Mouse (Mus musculus) stomach, embryonic 14.5 days (tissue): ENCODE results near the gene Olfr364-ps1. TPM values are rescaled to one million over a fixed set of nuclear protein-coding genes. Genes with fewer than 3 reads are reported as not detected.

Experiments used
- ATAC-seq: fragments of 200-750 bp; cut with Nextera tagmentation; 2 replicates; pipeline ENCODE4 v1.8.0; 2017; ENCODE audit warnings: low read depth, moderate TSS enrichment; ENCODE audit not compliant: insufficient number of reproducible peaks, insufficient read depth, low FRiP score
- H3K27ac ChIP-seq: fragments of 300-500 bp; sonication (generic); 2 replicates; pipeline ENCODE4 v1.5.1; 2014; ENCODE audit warnings: mild to moderate bottlenecking, low read length, moderate library complexity, mixed read lengths
- H3K27me3 ChIP-seq: fragments of 300-500 bp; sonication (generic); 2 replicates; pipeline ENCODE4 v1.6.1; 2014; ENCODE audit warnings: low read length, control low read depth, mixed read lengths; ENCODE audit not compliant: control insufficient read depth, insufficient read depth
- H3K36me3 ChIP-seq: fragments of 300-500 bp; sonication (generic); 2 replicates; pipeline ENCODE4 v1.6.1; 2014; ENCODE audit warnings: mild to moderate bottlenecking, control low read depth, low read length, moderate library complexity, mixed read lengths; ENCODE audit not compliant: control insufficient read depth, insufficient read depth
- H3K4me1 ChIP-seq: fragments of 300-500 bp; sonication (generic); 2 replicates; pipeline ENCODE4 v1.6.1; 2014; ENCODE audit warnings: low read length, control low read depth, mixed read lengths; ENCODE audit not compliant: control insufficient read depth, insufficient read depth
- H3K4me2 ChIP-seq: fragments of 300-500 bp; sonication (generic); replicated peaks from 2 replicates; pipeline ENCODE4 v1.6.1; 2014; ENCODE audit warnings: low read depth, low read length, control low read depth
- H3K4me3 ChIP-seq: fragments of 300-500 bp; sonication (generic); 2 replicates; pipeline ENCODE4 v1.5.1; 2014; ENCODE audit warnings: low read depth, low read length, control low read depth
- H3K9ac ChIP-seq: fragments of 300-500 bp; sonication (generic); replicated peaks from 2 replicates; pipeline ENCODE4 v1.6.1; 2014; ENCODE audit warnings: low read depth, mild to moderate bottlenecking, control low read depth, low read length, moderate library complexity, mixed read lengths
- H3K9me3 ChIP-seq: fragments of 300-500 bp; sonication (generic); 2 replicates; pipeline ENCODE4 v1.6.1; 2016; ENCODE audit warnings: low read depth, low read length, control low read depth; ENCODE audit not compliant: control insufficient read depth
- WGBS: fragments of 180-500 bp; shearing (Covaris S2); extraction: QIAGEN DNeasy Blood & Tissue Kit; methylation state at CpG from one replicate; pipeline ENCODE4 v1.1.7; 2014; 5-methylcytosine and 5-hydroxymethylcytosine counted together
- polyA plus RNA-seq: library from polyadenylated mRNA; unstranded; fragments of >200 nt; fragmentation: Nextera tagmentation; extraction: Ambion mirVana; gene quantifications from 2 replicates; pipeline ENCODE4 v1.2.1, GENCODE M21; 2014

Olfr364-ps1 gene
- polyA plus RNA-seq = not detected in 2 replicates

DNA sequence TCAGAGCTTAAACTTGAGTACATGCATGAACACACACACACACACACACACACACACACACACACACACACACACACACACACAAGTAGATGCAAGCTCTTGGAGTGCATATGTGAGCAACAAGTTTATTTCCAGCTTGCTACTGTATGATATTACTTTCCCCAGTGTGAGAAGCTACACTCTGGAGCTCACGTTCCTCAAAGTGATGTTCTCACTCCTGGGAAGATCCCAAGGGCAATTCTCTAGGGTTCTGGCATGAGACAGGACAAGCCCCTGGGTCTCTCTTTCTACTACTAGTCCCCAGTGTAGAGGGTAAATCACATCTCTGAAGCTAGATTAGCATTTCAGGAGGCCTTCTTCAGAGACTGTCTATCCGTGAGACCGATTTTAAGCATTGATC, at the start of gene Olfr364-ps1:
Gene Olfr364-ps1, plus strand, starts transcription at position 301 of the 400 bp plus-strand sequence.
- Histone ChIP-seq H3K9ac (no peak within 1 kb of the TSS), H3K9me3 (no peaks in the 10 kb centered on the region), H3K27me3 (no peaks in the 10 kb centered on the region), H3K36me3 (no peaks in the 10 kb centered on the region), H3K27ac (no peak within 1 kb of the TSS), H3K4me1 (no peaks in the 10 kb centered on the region), H3K4me2 (no peak within 1 kb of the TSS), H3K4me3 (no peak within 1 kb of the TSS)
- no peak for ATAC-seq
- 89% methylated on average over 3 of the region's 3 CpGs for WGBS

DNA sequence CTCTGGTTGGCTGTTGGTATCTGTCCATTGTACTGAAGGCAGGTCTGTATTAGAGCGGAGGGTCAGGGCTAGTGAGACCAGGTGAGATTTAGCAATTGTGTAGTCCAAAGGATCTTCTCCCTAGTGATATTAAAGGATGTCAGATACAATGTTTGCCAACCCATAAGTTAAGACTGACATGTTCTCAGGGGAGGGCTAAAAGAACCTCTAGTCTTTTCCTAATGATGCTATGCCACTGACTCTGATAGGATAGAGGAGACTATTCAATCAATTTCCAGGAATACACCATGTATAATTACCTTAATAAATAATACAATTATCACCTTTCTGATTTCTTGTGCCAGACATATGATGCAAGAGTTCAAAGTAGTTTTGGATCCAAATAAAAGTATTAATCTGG, 21.3 kb upstream of the Olfr364-ps1 start, which contains the start of gene Olfr362:
Gene Olfr362, minus strand, starts transcription at position 101 of the 400 bp plus-strand sequence.
- 83% methylated on average over 1 of the region's 1 CpGs for WGBS

DNA sequence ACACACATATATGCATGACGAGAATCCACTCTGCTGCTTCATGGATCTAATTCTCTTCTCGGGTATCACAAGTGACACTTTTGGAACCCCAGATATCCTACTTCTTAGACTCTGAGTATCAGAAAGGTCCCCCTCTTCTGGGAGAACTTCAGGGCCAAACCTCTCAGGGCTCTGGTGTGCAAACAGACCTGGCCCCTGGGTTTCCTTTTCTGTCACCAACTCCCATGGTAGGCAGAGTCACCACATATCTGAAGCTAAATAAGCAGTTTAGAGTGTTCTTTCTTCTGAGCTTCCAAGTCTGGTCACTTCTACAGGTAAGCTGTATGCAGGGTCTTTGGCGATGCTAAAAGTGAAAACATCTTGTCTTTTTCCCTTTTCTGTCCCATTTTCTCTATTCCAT, 48.8 kb downstream of the Olfr364-ps1 start, which contains the start of gene Olfr365:
Gene Olfr365, plus strand, starts transcription at position 301 of the 400 bp plus-strand sequence.
- H3K9ac ChIP-seq = no peak within 1 kb of the TSS
- no peak for ATAC-seq

More for the DNA sequence above, 21.3 kb upstream of the Olfr364-ps1 start, which contains the start of gene Olfr362:
- no peak within 1 kb of the TSS for H3K4me2 ChIP-seq
- H3K9me3 ChIP-seq = no peaks in the 10 kb centered on the region
- no peaks in the 10 kb centered on the region for H3K4me1 ChIP-seq
- no peak within 1 kb of the TSS for H3K9ac ChIP-seq
- no peak for ATAC-seq
- H3K27me3 ChIP-seq = no peaks in the 10 kb centered on the region
- H3K36me3 ChIP-seq = no peaks in the 10 kb centered on the region
- no peak within 1 kb of the TSS for H3K27ac ChIP-seq
- no peak within 1 kb of the TSS for H3K4me3 ChIP-seq

More for the DNA sequence above, 48.8 kb downstream of the Olfr364-ps1 start, which contains the start of gene Olfr365:
- no peak within 1 kb of the TSS for H3K27ac ChIP-seq
- no peaks in the 10 kb centered on the region for H3K36me3 ChIP-seq
- WGBS = 80% methylated on average over 3 of the region's 3 CpGs
- H3K4me3 ChIP-seq = no peak within 1 kb of the TSS
- H3K9me3 ChIP-seq = no peaks in the 10 kb centered on the region
- no peaks in the 10 kb centered on the region for H3K27me3 ChIP-seq
- H3K4me2 ChIP-seq = no peak within 1 kb of the TSS
- H3K4me1 ChIP-seq = no peaks in the 10 kb centered on the region

Other genes starting within 250 kb of the Olfr364-ps1 start
- gene Olfr353, start 246.4 kb upstream of the Olfr364-ps1 start, polyA plus RNA-seq = not detected in 2 replicates
- gene Olfr354, start 233.6 kb upstream of the Olfr364-ps1 start, polyA plus RNA-seq = not detected in 2 replicates
- not detected in 2 replicates for gene Olfr355, start 210.4 kb upstream of the Olfr364-ps1 start, polyA plus RNA-seq
- gene Olfr356, start 202.2 kb upstream of the Olfr364-ps1 start, polyA plus RNA-seq = not detected in 2 replicates
- gene Olfr357, start 145.5 kb upstream of the Olfr364-ps1 start, polyA plus RNA-seq = not detected in 2 replicates
- not detected in 2 replicates for gene Olfr358, start 130.0 kb upstream of the Olfr364-ps1 start, polyA plus RNA-seq
- gene Olfr360, start 73.6 kb upstream of the Olfr364-ps1 start, polyA plus RNA-seq = not detected in 2 replicates
- not detected in 2 replicates for gene Olfr361, start 50.0 kb upstream of the Olfr364-ps1 start, polyA plus RNA-seq
- gene Olfr362, start 21.4 kb upstream of the Olfr364-ps1 start, polyA plus RNA-seq = not detected in 2 replicates
- gene Olfr365, start 48.9 kb downstream of the Olfr364-ps1 start, polyA plus RNA-seq = not detected in 2 replicates
- gene Olfr366, start 72.3 kb downstream of the Olfr364-ps1 start, polyA plus RNA-seq = not detected in 2 replicates
- gene Olfr368, start 187.2 kb downstream of the Olfr364-ps1 start, polyA plus RNA-seq = not detected in 2 replicates
- 42.6 and 48.1 TPM in 2 replicates for gene Pdcl, start 220.0 kb downstream of the Olfr364-ps1 start, polyA plus RNA-seq